Mouse (Mus musculus): Measurements from ENCODE around the gene Usp21. TPM values are rescaled to one million over a fixed set of nuclear protein-coding genes. Genes with fewer than 3 reads are reported as not detected.
"Not testable (repeated sequence)": the region's sequence is repeated elsewhere in the genome, so short reads cannot be mapped to it uniquely, and the experiment has no call there.

Usp21 gene
- polyA plus RNA-seq, 2 experiments from 2014 or later: 22.6 to 27.9 TPM

- ATAC-seq: peak; percentile 40
Observed at GRCm38 (mm10) chr1:171263666-171264461, 23.9 kb downstream of the Usp21 start.

GRCm38 (mm10) chr1:171263185-171263611 lies 24.6 kb downstream of the Usp21 start:
- no peak for ATAC-seq

- peak; percentile 74 for ATAC-seq
Observed at GRCm38 (mm10) chr1:171262594-171263130, 25.1 kb downstream of the Usp21 start.

- ATAC-seq: no peak
Observed at GRCm38 (mm10) chr1:171260316-171260715, 27.5 kb downstream of the Usp21 start.

- ATAC-seq: no peak
Observed at GRCm38 (mm10) chr1:171258921-171259320, 28.9 kb downstream of the Usp21 start.

- no peak for ATAC-seq
Observed at GRCm38 (mm10) chr1:171257781-171258180, 30.0 kb downstream of the Usp21 start.

GRCm38 (mm10) chr1:171256937-171257548 lies 30.7 kb downstream of the Usp21 start:
- ATAC-seq: peak; percentile 77

- no peak for ATAC-seq
Observed at GRCm38 (mm10) chr1:171256095-171256818, 31.5 kb downstream of the Usp21 start.

GRCm38 (mm10) chr1:171252415-171252814 lies 35.4 kb downstream of the Usp21 start:
- no peak for ATAC-seq

GRCm38 (mm10) chr1:171251594-171252324 lies 36.0 kb downstream of the Usp21 start:
- ATAC-seq: no peak

- ATAC-seq: no peak
Observed at GRCm38 (mm10) chr1:171250680-171251593, 36.9 kb downstream of the Usp21 start, which contains the start of gene Ndufs2. Gene Ndufs2, minus strand, starts transcription at chr1:171251388.

GRCm38 (mm10) chr1:171249913-171250600 lies 37.7 kb downstream of the Usp21 start, which contains the start of gene Adamts4:
Gene Adamts4, plus strand, starts transcription at chr1:171250421.
- no peak for ATAC-seq

GRCm38 (mm10) chr1:171248386-171249226 lies 39.2 kb downstream of the Usp21 start:
- no peak for ATAC-seq

GRCm38 (mm10) chr1:171247916-171248315 lies 39.9 kb downstream of the Usp21 start:
- no peak for ATAC-seq

- ATAC-seq: peak; percentile 8
Observed at GRCm38 (mm10) chr1:171247453-171247841, 40.3 kb downstream of the Usp21 start.

- peak; percentile 99 for ATAC-seq
Observed at GRCm38 (mm10) chr1:171246709-171247452, 40.9 kb downstream of the Usp21 start.

- no peak for ATAC-seq
Observed at GRCm38 (mm10) chr1:171245353-171245752, 42.4 kb downstream of the Usp21 start.

GRCm38 (mm10) chr1:171241952-171242351 lies 45.8 kb downstream of the Usp21 start:
- not testable (repeated sequence) for ATAC-seq

GRCm38 (mm10) chr1:171240911-171241310 lies 46.9 kb downstream of the Usp21 start:
- no peak for ATAC-seq
